Mouse (Mus musculus): ENCODE measurements around the gene Thsd4.
"Not testable (repeated sequence)": the region's sequence is repeated elsewhere in the genome, so short reads cannot be mapped to it uniquely, and the experiment has no call there.

The Thsd4 gene

GRCm38 (mm10) chr9:60020444-60020843 is 501.4 kb downstream of the Thsd4 start:
- no peak for DNase-seq (ENCODE audit: extremely low spot score, low read depth, low spot score)

DNA sequence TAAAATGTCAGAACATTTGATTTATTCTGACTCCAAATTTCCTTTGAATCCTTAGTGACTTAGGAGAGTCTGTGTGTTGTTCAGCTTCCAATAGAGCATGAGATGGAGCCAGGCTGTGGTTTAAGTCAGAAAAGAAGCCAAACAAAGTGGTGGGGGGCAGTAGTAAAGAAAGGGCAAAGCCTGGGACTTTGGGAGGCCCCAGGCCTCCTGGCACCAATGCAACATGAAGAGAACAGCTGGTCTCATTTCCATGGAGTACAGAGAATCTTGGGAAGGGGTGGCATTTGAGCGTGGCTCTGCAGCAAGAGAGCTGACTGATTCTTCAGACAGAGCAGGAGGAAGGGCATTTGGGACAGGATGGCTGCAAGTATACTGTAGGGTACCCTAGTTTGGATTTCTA is 511.6 kb downstream of the Thsd4 start:
- no peak for DNase-seq (ENCODE audit: extremely low spot score, low read depth, low spot score)

DNA sequence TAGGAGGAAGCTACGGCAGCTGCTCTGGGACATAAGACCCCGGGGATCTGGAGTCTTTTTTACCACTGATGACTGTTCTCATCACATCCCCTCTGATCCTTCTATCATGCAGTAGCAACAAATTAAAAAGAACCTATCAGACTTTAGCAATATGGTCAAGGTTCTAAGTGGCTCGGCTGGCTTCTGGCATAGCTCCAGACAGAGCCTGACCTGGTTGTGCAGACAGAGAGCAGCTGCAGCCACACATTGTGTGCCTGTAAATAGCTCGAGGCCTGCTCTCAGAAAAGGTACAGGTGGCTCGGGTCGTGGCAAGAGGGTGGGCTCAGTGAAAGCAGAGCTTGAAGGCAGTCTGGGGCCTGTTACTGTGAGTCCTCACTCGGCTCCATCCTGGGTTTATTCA is 512.9 kb downstream of the Thsd4 start:
- no peak for DNase-seq (ENCODE audit: extremely low spot score, low read depth, low spot score)

GRCm38 (mm10) chr9:60002323-60002722 is 519.5 kb downstream of the Thsd4 start:
- peak; percentile 52 for DNase-seq (ENCODE audit: extremely low spot score, low read depth, low spot score)

DNA sequence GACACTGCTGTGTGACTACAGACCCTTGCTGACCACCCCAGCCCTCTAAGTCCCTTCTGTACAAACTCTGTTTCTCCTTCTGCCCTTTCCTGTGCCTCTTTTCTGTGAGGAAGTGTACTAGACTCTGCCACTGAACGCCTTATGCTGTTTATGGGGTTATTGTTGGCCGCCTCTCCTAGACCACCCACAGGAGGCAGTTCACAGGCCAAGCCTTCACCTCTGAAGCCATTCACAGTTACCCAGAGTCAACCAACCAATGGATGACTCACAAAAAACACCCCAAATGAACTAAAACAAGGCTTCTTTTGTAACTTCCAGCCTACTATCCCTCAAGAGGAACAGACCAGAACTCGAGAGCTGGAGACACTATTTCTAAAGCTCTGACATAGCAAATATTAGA is 520.4 kb downstream of the Thsd4 start:
- no peak for DNase-seq (ENCODE audit: extremely low spot score, low read depth, low spot score)

DNA sequence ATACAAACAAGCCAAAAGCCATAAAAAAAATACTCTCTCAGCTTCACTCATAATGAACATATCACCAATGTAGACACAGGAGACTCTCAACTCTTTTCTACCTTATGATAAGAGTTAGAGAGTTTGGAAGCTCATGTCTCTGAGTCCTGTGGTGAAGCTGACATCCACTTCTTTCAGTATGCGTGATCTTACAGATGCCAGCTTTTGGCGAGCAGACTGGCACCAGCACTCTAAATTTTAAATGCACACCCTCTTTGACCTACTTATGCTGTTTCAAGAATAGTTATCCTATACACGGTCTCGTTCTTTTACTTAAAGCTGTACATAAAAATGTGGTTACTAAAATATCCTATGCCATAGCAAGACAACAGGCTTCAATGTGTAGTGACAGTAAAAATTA is 524.1 kb downstream of the Thsd4 start:
- no peak for DNase-seq (ENCODE audit: extremely low spot score, low read depth, low spot score)

- DNase-seq (ENCODE audit: extremely low spot score, low read depth, low spot score) = no peak
Measured at GRCm38 (mm10) chr9:59991407-59991806, 530.4 kb downstream of the Thsd4 start.

GRCm38 (mm10) chr9:59989864-59990263 is 532.0 kb downstream of the Thsd4 start:
- peak; percentile 64 for DNase-seq (ENCODE audit: extremely low spot score, low read depth, low spot score)

GRCm38 (mm10) chr9:59985900-59986572 is 535.8 kb downstream of the Thsd4 start:
- DNase-seq (ENCODE audit: extremely low spot score, low read depth, low spot score) = no peak

GRCm38 (mm10) chr9:59981116-59981515 is 540.7 kb downstream of the Thsd4 start:
- DNase-seq (ENCODE audit: extremely low spot score, low read depth, low spot score) = no peak

GRCm38 (mm10) chr9:59971263-59971662 is 550.6 kb downstream of the Thsd4 start:
- DNase-seq (ENCODE audit: extremely low spot score, low read depth, low spot score) = no peak

DNA sequence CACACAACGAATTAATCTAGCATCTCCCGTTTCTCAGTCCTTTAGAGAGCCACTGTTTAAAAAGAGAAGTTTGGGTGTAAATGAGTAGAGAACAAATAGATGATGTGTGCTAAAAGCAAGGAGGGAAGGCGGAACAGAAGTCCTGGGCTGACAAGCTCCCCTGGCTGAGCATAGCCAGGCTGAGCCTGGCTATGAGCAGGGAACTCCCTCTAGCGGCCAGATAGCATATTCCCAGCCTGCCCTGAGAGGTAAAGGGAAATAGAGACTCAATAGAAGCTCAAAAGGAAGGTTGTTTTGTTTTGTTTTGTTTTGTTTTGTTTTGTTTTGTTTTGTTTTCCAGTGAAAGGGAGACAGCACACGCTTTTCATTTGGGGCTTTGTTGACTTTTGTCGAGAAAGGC is 552.5 kb downstream of the Thsd4 start:
- DNase-seq (ENCODE audit: extremely low spot score, low read depth, low spot score) = peak; percentile 44

DNA sequence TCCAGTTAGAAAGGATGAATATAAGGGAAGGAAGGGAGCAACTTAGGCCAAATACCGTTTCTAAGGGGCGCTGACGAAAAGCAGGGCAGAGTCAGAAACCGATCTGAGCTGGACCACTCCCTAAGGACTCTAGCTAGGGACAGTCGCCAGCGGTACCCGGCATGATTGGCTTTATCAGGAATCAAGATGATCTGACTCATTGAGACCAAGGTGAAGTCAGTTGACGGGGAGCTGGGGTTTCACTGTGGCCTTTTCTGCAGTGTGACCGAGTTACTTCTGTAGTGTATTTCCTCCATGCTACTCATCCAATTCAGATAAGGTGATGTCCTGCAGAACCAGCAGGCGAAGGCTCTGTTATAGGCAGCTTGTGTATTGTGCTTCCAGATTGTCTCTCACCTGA is 556.8 kb downstream of the Thsd4 start:
- DNase-seq (ENCODE audit: extremely low spot score, low read depth, low spot score) = no peak

DNA sequence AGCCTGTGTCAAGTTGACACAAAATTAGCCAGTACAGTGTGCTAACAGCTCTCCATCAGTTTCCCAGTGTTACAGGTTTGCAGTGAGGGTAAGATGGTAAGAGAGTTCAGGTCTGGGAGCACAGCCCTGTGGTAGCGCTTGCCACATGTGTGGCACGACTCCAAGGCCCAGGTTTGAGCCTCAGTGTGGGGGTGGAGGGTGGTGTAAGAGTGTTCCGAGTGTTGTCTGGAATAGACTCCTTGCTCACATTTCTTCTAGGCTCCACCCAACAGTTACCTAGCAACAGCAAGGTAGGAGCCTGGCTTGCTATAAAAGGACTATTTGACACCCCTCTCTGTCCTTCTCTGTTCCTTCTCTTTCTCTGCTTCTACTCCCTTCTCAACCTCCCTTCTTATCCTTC is 557.5 kb downstream of the Thsd4 start:
- DNase-seq (ENCODE audit: extremely low spot score, low read depth, low spot score) = no peak

- no peak for DNase-seq (ENCODE audit: extremely low spot score, low read depth, low spot score)
Measured at GRCm38 (mm10) chr9:59961201-59961955, 560.5 kb downstream of the Thsd4 start.

GRCm38 (mm10) chr9:59960559-59960958 is 561.3 kb downstream of the Thsd4 start, which contains the start of gene Nr2e3:
Gene Nr2e3, minus strand, starts transcription at chr9:59960659.
- DNase-seq (ENCODE audit: extremely low spot score, low read depth, low spot score) = no peak

DNA sequence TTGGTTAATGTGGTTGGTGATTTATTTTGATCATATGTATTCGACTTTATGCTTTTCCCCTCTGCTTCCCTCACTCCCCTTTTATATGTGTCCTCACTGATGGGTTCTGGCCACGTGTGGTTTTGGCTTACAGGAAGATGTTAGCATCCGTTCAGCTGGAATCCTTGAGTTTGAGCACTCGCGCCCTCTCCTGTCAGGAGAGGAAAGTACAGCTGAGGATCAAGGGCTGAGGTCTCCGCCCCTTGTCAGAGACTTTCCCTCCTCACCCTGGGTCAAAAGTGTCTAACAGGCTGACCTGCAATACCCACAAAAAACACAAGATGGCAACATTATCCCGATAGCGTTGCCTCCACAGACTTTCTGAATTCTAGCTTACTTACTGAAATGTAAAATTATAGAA is 562.6 kb downstream of the Thsd4 start:
- DNase-seq (ENCODE audit: extremely low spot score, low read depth, low spot score) = peak; percentile 99

GRCm38 (mm10) chr9:59958115-59958514 is 563.7 kb downstream of the Thsd4 start:
- not testable (repeated sequence) for DNase-seq (ENCODE audit: extremely low spot score, low read depth, low spot score)

DNA sequence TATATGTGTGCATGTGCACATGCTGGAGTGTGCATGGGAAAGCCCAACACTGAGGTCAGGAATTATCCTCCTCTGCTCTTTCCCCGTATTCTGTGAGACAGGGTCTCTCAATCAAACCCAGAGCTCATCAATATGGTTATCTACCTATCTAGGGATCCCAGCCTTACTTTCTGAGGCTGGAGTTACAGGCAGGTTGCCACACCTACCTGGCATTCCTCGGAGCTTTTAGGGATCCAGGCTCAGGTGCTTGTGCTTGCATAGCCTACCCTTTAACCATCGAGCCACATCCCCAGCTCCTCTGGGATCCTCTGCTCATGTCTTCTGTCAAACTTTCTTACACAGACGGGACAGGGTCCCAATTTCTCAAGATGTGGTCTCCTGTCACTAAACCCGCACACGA is 565.4 kb downstream of the Thsd4 start:
- DNase-seq (ENCODE audit: extremely low spot score, low read depth, low spot score) = no peak

GRCm38 (mm10) chr9:59955692-59956091 is 566.2 kb downstream of the Thsd4 start:
- no peak for DNase-seq (ENCODE audit: extremely low spot score, low read depth, low spot score)

DNA sequence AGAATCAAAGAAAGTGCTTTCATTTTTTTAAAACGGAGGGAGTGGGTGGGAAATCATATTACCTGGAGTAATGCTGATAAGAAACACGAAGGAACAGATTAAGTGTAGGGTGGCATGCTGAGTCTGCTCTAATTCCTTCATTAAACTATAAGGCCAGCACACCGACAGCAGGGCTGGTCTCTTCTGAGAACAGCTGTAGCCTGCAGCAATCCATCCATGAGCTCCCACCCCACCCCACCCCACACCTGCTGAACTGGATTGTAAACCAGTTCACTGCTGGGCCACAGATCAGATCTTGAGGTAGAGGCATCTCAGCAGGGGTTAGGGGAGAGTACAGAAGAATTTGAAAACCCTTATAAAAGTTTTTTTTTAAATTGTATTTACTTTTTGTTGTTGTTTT is 566.6 kb downstream of the Thsd4 start:
- no peak for DNase-seq (ENCODE audit: extremely low spot score, low read depth, low spot score)

DNA sequence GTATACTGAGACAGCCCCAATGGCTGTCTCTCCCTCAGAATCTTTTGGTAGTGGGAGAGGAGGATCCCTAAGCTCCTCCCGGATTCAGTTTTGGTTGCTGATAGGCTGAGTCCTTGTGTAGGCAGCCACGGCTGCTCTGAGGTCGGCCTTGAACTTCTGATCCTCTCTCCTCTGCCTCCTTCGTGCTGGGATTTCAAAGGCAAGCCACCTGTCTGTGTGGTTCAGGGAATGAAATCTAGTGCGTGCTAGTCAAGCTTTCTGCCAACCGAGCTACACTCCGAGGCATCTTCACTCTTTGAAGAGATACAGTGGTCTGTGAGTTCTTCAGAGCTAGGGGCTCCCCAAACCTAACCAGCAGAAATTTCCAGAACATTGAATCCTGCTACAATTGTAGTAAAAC is 568.3 kb downstream of the Thsd4 start:
- DNase-seq (ENCODE audit: extremely low spot score, low read depth, low spot score) = no peak

Data from hindlimb bud, embryonic 11.5 days (tissue).